Mouse (Mus musculus): ENCODE data around the gene Dctd. TPM values are rescaled to one million over a fixed set of nuclear protein-coding genes. Genes with fewer than 3 reads are reported as not detected.
A peak's percentile ranks its signal among the peaks of the same experiment; 100 is the strongest.
"Not testable (repeated sequence)": the region's sequence is repeated elsewhere in the genome, so short reads cannot be mapped to it uniquely, and the experiment has no call there.

Dctd gene
- polyA plus RNA-seq, 1 experiment from 2014 or later = 10.4 TPM

- Histone ChIP-seq H3K4me2 (ENCODE audit: low read length) (peak overlapping the region; percentile 44), H3K36me3 (ENCODE audit: control insufficient read depth, insufficient read depth, low read length) (no peaks in the 10 kb centered on the region), H3K9ac (replicated peaks; ENCODE audit: low read length) (no peak overlapping the region), H3K4me1 (ENCODE audit: control insufficient read depth, insufficient read depth, low read length) (peaks cover 19% of the 10 kb centered on the region), H3K27ac (replicated peaks; ENCODE audit: low read depth, low read length) (no peak overlapping the region; the same call in 1 of the 2 replicates), H3K4me3 (replicated peaks; ENCODE audit: low read depth, low read length) (peak overlapping the region; percentile 10; the same call in 1 of the 2 replicates), H3K9me3 (ENCODE audit: control insufficient read depth, low read length) (no peaks in the 10 kb centered on the region; the same call in 1 of the 2 replicates), H3K27me3 (ENCODE audit: control insufficient read depth, insufficient read depth, low read length) (no peaks in the 10 kb centered on the region)
- WGBS = 3% methylated on average over 15 of the region's 15 CpGs
- DNase-seq (peak; percentile 84), ATAC-seq (ENCODE audit: low FRiP score, low TSS enrichment) (peak; percentile 90)
Observed at GRCm38 (mm10) chr8:48153360-48154121, 54.6 kb downstream of the Dctd start.

- no peaks in the 10 kb centered on the region for H3K9me3 ChIP-seq (ENCODE audit: control insufficient read depth, low read length)
- no peaks in the 10 kb centered on the region for H3K36me3 ChIP-seq (ENCODE audit: control insufficient read depth, insufficient read depth, low read length)
- no peaks in the 10 kb centered on the region for H3K27me3 ChIP-seq (ENCODE audit: control insufficient read depth, insufficient read depth, low read length)
- no peak overlapping the region for H3K27ac ChIP-seq (replicated peaks; ENCODE audit: low read depth, low read length)
- no peak for DNase-seq
- H3K4me2 ChIP-seq (ENCODE audit: low read length) = no peak overlapping the region
- 24% methylated on average over 10 of the region's 10 CpGs for WGBS
- no peak overlapping the region for H3K4me3 ChIP-seq (replicated peaks; ENCODE audit: low read depth, low read length)
- H3K9ac ChIP-seq (replicated peaks; ENCODE audit: low read length) = no peak overlapping the region
- H3K4me1 ChIP-seq (ENCODE audit: control insufficient read depth, insufficient read depth, low read length) = peaks cover 16% of the 10 kb centered on the region
- ATAC-seq (ENCODE audit: low FRiP score, low TSS enrichment) = no peak
Observed at GRCm38 (mm10) chr8:48157718-48158117, 58.8 kb downstream of the Dctd start.

GRCm38 (mm10) chr8:48158560-48159217 lies 59.8 kb downstream of the Dctd start:
- 72% methylated on average over 15 of the region's 15 CpGs for WGBS
- DNase-seq (no peak), ATAC-seq (ENCODE audit: low FRiP score, low TSS enrichment) (no peak)
- Histone ChIP-seq H3K4me2 (ENCODE audit: low read length) (no peak overlapping the region), H3K4me1 (ENCODE audit: control insufficient read depth, insufficient read depth, low read length) (peaks cover 7% of the 10 kb centered on the region; the same call in 1 of the 2 replicates), H3K27ac (replicated peaks; ENCODE audit: low read depth, low read length) (no peak overlapping the region), H3K9me3 (ENCODE audit: control insufficient read depth, low read length) (no peaks in the 10 kb centered on the region), H3K27me3 (ENCODE audit: control insufficient read depth, insufficient read depth, low read length) (no peaks in the 10 kb centered on the region), H3K9ac (replicated peaks; ENCODE audit: low read length) (no peak overlapping the region), H3K4me3 (replicated peaks; ENCODE audit: low read depth, low read length) (no peak overlapping the region), H3K36me3 (ENCODE audit: control insufficient read depth, insufficient read depth, low read length) (no peaks in the 10 kb centered on the region)

- Histone ChIP-seq H3K9ac (replicated peaks; ENCODE audit: low read length) (no peak overlapping the region), H3K36me3 (ENCODE audit: control insufficient read depth, insufficient read depth, low read length) (no peaks in the 10 kb centered on the region), H3K4me2 (ENCODE audit: low read length) (no peak overlapping the region), H3K27me3 (ENCODE audit: control insufficient read depth, insufficient read depth, low read length) (no peaks in the 10 kb centered on the region), H3K9me3 (ENCODE audit: control insufficient read depth, low read length) (no peaks in the 10 kb centered on the region), H3K27ac (replicated peaks; ENCODE audit: low read depth, low read length) (no peak overlapping the region), H3K4me3 (replicated peaks; ENCODE audit: low read depth, low read length) (no peak overlapping the region), H3K4me1 (ENCODE audit: control insufficient read depth, insufficient read depth, low read length) (no peaks in the 10 kb centered on the region)
- WGBS = 79% methylated on average over 4 of the region's 4 CpGs
- ATAC-seq (ENCODE audit: low FRiP score, low TSS enrichment) = no peak
- DNase-seq = no peak
Observed at GRCm38 (mm10) chr8:48177406-48177805, 78.5 kb downstream of the Dctd start.

- 91% methylated on average over 1 of the region's 1 CpGs for WGBS
- Histone ChIP-seq H3K27me3 (ENCODE audit: control insufficient read depth, insufficient read depth, low read length) (no peaks in the 10 kb centered on the region), H3K9me3 (ENCODE audit: control insufficient read depth, low read length) (no peaks in the 10 kb centered on the region)
Observed at GRCm38 (mm10) chr8:48177876-48178275, 79.0 kb downstream of the Dctd start.

GRCm38 (mm10) chr8:48178993-48179392 lies 80.1 kb downstream of the Dctd start:
- DNase-seq = no peak
- no peak for ATAC-seq (ENCODE audit: low FRiP score, low TSS enrichment)
- H3K27ac ChIP-seq (replicated peaks; ENCODE audit: low read depth, low read length) = no peak overlapping the region
- no peaks in the 10 kb centered on the region for H3K4me1 ChIP-seq (ENCODE audit: control insufficient read depth, insufficient read depth, low read length)
- no peaks in the 10 kb centered on the region for H3K27me3 ChIP-seq (ENCODE audit: control insufficient read depth, insufficient read depth, low read length)
- WGBS = 5% methylated on average over 4 of the region's 4 CpGs
- no peak overlapping the region for H3K4me2 ChIP-seq (ENCODE audit: low read length)
- H3K36me3 ChIP-seq (ENCODE audit: control insufficient read depth, insufficient read depth, low read length) = no peaks in the 10 kb centered on the region
- no peaks in the 10 kb centered on the region for H3K9me3 ChIP-seq (ENCODE audit: control insufficient read depth, low read length)
- H3K9ac ChIP-seq (replicated peaks; ENCODE audit: low read length) = no peak overlapping the region
- H3K4me3 ChIP-seq (replicated peaks; ENCODE audit: low read depth, low read length) = no peak overlapping the region

More at GRCm38 (mm10) chr8:48177876-48178275, 79.0 kb downstream of the Dctd start:
- H3K4me1 ChIP-seq (ENCODE audit: control insufficient read depth, insufficient read depth, low read length) = no peaks in the 10 kb centered on the region
- H3K9ac ChIP-seq (replicated peaks; ENCODE audit: low read length) = no peak overlapping the region
- ATAC-seq (ENCODE audit: low FRiP score, low TSS enrichment) (no peak), DNase-seq (no peak)
- H3K4me3 ChIP-seq (replicated peaks; ENCODE audit: low read depth, low read length) = no peak overlapping the region
- no peak overlapping the region for H3K27ac ChIP-seq (replicated peaks; ENCODE audit: low read depth, low read length)
- H3K36me3 ChIP-seq (ENCODE audit: control insufficient read depth, insufficient read depth, low read length) = no peaks in the 10 kb centered on the region
- no peak overlapping the region for H3K4me2 ChIP-seq (ENCODE audit: low read length)

- not testable (repeated sequence) for H3K27ac ChIP-seq (replicated peaks; ENCODE audit: low read depth, low read length); H3K4me2 ChIP-seq (ENCODE audit: low read length); H3K4me3 ChIP-seq (replicated peaks; ENCODE audit: low read depth, low read length); DNase-seq; H3K9ac ChIP-seq (replicated peaks; ENCODE audit: low read length); H3K27me3 ChIP-seq (ENCODE audit: control insufficient read depth, insufficient read depth, low read length); ATAC-seq (ENCODE audit: low FRiP score, low TSS enrichment); H3K9me3 ChIP-seq (ENCODE audit: control insufficient read depth, low read length); H3K4me1 ChIP-seq (ENCODE audit: control insufficient read depth, insufficient read depth, low read length); H3K36me3 ChIP-seq (ENCODE audit: control insufficient read depth, insufficient read depth, low read length)
- WGBS = 98% methylated on average over 9 of the region's 9 CpGs
Observed at GRCm38 (mm10) chr8:48180146-48180545, 81.3 kb downstream of the Dctd start.

GRCm38 (mm10) chr8:48181000-48181399 lies 82.1 kb downstream of the Dctd start:
- no peaks in the 10 kb centered on the region for H3K27me3 ChIP-seq (ENCODE audit: control insufficient read depth, insufficient read depth, low read length)
- H3K4me1 ChIP-seq (ENCODE audit: control insufficient read depth, insufficient read depth, low read length) = no peaks in the 10 kb centered on the region
- no peaks in the 10 kb centered on the region for H3K9me3 ChIP-seq (ENCODE audit: control insufficient read depth, low read length)
- no peak overlapping the region for H3K4me3 ChIP-seq (replicated peaks; ENCODE audit: low read depth, low read length)
- no peak overlapping the region for H3K9ac ChIP-seq (replicated peaks; ENCODE audit: low read length)
- no peak overlapping the region for H3K4me2 ChIP-seq (ENCODE audit: low read length)
- 93% methylated on average over 3 of the region's 3 CpGs for WGBS
- H3K27ac ChIP-seq (replicated peaks; ENCODE audit: low read depth, low read length) = no peak overlapping the region
- no peak for DNase-seq
- no peaks in the 10 kb centered on the region for H3K36me3 ChIP-seq (ENCODE audit: control insufficient read depth, insufficient read depth, low read length)
- ATAC-seq (ENCODE audit: low FRiP score, low TSS enrichment) = no peak

- H3K36me3 ChIP-seq (ENCODE audit: control insufficient read depth, insufficient read depth, low read length) = no peaks in the 10 kb centered on the region
- H3K4me3 ChIP-seq (replicated peaks; ENCODE audit: low read depth, low read length) = no peak overlapping the region
- no peaks in the 10 kb centered on the region for H3K4me1 ChIP-seq (ENCODE audit: control insufficient read depth, insufficient read depth, low read length)
- ATAC-seq (ENCODE audit: low FRiP score, low TSS enrichment) (no peak), DNase-seq (no peak)
- H3K9me3 ChIP-seq (ENCODE audit: control insufficient read depth, low read length) = no peaks in the 10 kb centered on the region
- no peak overlapping the region for H3K4me2 ChIP-seq (ENCODE audit: low read length)
- H3K27ac ChIP-seq (replicated peaks; ENCODE audit: low read depth, low read length) = no peak overlapping the region
- no peaks in the 10 kb centered on the region for H3K27me3 ChIP-seq (ENCODE audit: control insufficient read depth, insufficient read depth, low read length)
- 70% methylated on average over 7 of the region's 7 CpGs for WGBS
- H3K9ac ChIP-seq (replicated peaks; ENCODE audit: low read length) = no peak overlapping the region
Observed at GRCm38 (mm10) chr8:48183758-48184157, 84.9 kb downstream of the Dctd start.
